Mouse (Mus musculus) G1E (cell line): Measurements from ENCODE around the gene Hrh2.

Source experiments
- CTCF ChIP-seq: IDR thresholded peaks from 2 replicates; pipeline ENCODE4 v1.5.1; 2012; ENCODE audit warnings: low read depth, low read length, inconsistent platforms, mixed read lengths
- GATA1 ChIP-seq: IDR thresholded peaks from 2 replicates; pipeline ENCODE4 v1.6.1; 2012; ENCODE audit warnings: borderline replicate concordance, low read length, inconsistent platforms, mixed read lengths
- POLR2AphosphoS5 ChIP-seq: IDR thresholded peaks from 2 replicates; pipeline ENCODE4 v1.6.1; 2012; ENCODE audit warnings: low read depth, low read length, inconsistent platforms; ENCODE audit not compliant: insufficient replicate concordance
- TAL1 ChIP-seq: conservative IDR thresholded peaks from 2 replicates; pipeline ENCODE4 v1.6.1; 2012; ENCODE audit warnings: low read depth, low read length, inconsistent platforms, mixed read lengths

DNA sequence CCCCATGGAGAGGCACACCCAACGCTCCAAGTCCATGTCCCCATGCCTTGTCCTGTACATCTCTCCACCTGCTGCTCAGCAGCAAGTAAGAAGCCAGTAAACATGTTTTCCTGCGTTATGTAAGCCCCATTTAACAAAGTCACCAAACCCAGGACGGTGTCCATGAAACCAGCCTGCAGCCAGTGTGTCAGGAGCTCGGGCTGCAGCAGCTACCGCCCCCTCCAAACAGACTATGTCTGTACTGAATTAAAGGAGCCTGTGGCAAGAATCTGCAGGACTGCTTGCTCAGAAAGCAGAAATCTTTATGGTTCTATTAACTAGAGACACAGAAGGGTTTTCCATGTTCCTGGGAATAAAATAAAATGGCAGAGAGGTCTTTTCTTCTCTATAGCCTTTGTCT is 53.3 kb downstream of the Hrh2 start:
- no peak for TF ChIP-seq CTCF
- TF ChIP-seq GATA1, result no peak
- TF ChIP-seq POLR2AphosphoS5, result no peak
- no peak for TF ChIP-seq TAL1
